Mouse (Mus musculus): ENCODE measurements around the gene Taok1.

The Taok1 gene

DNA sequence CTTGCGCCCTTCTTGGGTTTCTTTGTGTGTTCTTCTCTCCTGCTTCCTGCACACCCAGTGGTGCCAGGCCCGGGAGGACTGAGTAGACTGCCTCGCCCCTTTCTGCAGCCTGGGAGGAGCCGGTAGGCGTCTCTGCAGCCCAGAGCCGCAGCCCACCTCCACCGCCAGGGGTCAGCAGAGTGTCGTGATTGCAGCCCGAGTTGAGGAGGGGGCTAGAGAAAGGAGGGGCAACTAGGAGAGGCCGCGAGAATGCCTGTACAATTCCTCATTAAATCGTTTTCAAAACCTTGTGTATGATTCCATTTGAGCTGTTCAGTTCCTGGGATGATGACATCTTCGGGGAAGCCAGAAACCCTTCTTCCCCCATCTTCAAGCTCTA lies 116.5 kb downstream of the Taok1 start:
- DNase-seq = peak; percentile 87

DNA sequence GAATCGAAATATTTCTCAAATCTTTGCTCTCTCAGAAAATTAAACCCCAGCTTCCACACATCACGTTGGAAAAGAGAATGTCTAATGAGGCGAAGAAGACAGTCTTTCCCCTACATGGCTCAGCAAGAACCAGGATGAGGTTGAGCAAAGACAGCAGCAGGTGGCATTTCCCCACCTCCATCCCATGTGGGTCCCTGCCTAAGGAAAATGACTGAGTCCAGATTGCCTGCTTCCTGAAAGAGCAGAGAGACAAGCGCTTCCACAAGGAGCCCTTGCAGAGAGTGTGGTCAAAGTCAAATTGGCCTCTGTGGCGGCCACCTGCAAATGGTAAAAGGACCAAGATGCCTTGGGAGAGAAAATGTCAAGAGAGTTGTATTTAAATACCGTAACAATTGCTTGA lies 117.2 kb downstream of the Taok1 start:
- DNase-seq = no peak

DNA sequence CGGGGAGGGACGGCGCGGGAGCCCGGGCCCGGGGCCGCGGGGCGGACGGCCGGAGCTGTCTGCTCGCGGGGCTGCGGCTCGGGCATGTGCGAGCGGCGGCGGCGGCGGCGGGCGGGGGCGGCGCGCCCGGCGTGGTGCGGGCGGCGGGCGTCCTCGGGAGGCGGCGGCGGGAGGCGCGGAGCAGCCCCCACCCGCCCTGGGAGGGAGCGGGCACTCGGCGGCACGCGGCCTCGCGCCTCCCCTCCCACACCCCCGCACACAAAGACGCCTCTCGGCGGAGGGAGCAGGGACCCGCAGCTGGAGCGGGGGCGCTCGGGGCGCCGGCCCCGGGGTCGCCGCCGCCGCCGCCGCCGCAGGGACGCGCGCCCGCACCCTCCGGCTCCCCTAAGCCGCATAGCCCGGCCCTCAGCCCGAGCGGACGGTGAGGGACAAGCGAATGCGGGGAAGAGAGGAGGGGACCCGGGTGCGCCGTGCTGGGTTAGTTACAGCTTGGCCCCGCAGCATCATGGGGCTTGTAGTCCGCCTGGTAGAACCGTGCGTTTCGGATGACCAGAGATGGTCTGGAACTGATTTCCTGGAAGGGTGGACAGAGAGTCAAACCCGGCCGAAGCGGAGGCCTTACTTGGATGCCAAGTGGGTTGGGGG lies 117.9 kb downstream of the Taok1 start, which contains the start of gene Ankrd13b:
Ankrd13b (minus strand) TSS at position 88 of the 645 bp plus-strand sequence.
- peak; percentile 76 for DNase-seq

DNA sequence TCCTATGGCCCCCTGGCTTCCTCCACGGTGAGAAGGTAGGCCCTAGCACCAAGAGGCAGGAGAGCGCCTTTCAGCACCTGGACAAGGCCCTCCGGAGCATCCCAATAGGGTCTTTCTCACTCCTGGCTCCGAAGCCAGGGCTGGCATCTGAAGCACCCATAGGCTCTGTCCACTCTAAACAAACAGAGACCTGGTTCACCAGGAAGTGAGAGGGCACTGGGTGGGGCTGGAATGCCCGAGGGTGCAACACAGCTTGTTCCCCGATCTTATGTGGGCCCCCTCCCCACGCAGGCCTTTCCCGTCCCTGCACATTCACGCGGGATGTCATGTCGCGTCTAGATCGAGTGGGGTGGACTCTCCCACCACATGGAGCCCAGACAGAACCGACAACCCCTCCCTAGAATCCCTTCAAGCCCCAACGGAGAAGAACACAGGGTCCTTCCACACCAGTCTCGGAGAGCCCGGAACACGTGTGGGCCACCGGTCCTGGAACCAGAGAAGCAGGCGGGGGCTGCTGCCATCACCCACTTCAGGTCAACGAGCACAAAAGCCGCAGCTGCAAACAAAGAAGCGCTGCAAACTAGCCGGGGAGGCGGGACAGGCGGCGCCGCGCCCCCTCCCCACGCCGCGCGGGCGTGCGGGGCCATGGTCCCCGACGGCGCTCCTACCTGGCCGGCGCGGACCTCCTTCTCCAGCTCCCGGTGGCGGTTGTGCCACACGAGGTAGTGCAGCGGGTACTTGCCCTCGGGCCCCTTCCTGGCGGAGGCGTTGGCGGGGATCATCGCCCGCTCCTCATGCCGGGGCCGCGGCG lies 118.6 kb downstream of the Taok1 start:
- DNase-seq = no peak

DNA sequence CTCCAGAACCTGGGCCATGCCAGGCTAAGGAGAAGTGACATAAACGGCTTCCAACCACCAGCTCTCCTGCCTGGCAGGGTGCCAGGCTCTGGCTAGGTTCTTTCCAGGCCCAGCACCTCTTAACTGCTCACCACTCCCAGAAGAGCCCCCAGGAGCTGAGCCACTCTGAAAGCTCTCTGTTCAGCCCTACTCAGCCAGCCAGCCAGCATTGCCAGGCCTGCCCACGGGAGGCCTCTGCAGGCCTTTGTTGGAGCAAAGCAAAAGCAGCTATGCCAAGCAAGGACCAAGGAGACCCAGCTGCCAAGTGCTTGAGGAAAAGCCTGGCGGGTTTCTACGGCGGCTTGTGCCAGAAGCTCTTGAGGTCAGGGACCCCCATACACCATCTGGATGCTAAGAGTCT lies 120.8 kb downstream of the Taok1 start:
- DNase-seq = no peak

DNA sequence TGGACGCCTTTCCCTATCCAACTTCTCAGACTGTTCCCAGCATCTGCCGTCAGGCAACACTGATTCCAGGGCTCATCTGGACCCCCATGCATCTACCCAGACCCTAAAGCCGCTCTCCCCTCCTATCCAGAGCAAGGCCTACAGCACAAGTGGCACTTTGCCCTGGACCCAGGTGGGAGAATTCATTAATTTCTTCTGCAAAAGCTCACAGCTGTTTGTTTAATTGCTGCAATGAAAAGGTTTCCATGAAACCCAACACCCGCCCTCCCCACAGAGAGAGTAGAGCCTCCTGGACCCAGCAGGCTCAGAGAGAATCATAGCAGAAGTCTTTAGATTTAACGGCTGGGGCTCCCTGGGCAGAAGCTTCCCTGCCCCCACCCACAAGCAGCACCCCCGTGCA lies 122.4 kb downstream of the Taok1 start:
- DNase-seq = no peak

DNA sequence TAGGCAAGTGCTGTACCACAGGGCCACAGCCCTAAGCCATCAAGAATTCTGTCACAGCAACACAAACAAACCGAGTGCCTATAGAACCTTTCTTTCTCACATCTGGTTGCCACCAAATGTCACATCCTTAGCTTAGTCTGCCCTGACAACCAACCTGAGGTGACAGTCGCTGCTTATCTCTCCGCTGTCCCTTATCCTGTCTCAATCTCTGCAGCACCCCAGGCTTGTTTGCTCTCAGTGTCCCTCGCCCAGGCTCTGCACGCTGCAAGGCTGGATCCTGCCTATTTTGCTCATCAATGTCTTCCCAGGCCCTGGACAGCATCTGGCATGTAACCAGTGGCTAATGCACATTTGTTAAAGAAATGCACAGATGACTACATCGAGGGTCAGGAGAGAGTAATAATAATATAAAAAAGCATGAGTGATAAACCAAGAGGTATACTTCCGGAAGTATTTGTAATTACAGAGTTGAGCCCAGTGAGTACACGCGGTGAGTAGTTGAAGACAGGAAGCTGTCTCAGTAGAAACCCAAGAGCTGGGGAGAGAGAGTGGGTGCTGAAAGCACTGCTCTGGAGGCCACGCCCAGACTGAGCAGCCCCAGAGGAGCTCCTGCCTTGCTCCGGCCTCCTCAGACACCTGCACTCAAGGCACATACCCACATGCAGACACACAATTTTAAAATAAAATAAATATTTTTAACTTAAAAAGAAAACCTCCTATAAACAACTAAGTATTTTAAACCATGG lies 123.9 kb downstream of the Taok1 start:
- DNase-seq = no peak

DNA sequence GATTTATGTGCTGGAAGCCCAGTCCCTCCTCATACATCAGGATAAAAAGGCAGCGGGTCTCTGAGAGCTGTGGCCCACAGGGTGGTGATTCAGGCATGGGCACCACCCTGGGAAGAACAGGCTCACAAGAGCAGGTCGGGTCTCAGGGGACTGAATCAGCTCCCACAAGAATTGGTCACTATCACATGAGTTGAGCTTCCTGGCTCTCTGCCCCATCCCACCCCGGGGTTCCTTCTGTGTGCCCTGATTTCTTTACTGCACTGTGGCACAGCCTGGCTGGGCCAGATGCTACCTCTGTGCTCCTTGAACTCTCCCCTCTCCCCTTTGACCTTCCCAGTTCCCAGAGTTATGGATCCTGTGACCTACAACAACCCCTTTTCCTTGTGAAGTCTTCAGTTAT lies 124.6 kb downstream of the Taok1 start:
- DNase-seq = no peak
